Mouse (Mus musculus): Measurements from ENCODE around the gene Mcrip2. TPM values are rescaled to one million over a fixed set of nuclear protein-coding genes. Genes with fewer than 3 reads are reported as not detected.

Mcrip2 gene
- polyA plus RNA-seq, 1 experiment from 2014 or later, result 40.0 TPM

GRCm38 (mm10) chr17:25878611-25879180 is 10.1 kb upstream of the Mcrip2 start:
- Histone ChIP-seq H3K4me3 (ENCODE audit: low read length) (no peak overlapping the region), H3K9me3 (ENCODE audit: control insufficient read depth, low read length) (no peaks in the 10 kb centered on the region), H3K36me3 (ENCODE audit: control insufficient read depth, insufficient read depth, low read length) (peaks cover 36% of the 10 kb centered on the region), H3K9ac (ENCODE audit: low read depth, low read length) (no peak overlapping the region), H3K27me3 (ENCODE audit: control insufficient read depth, insufficient read depth, low read length) (no peaks in the 10 kb centered on the region), H3K4me2 (replicated peaks; ENCODE audit: low read depth, low read length) (no peak overlapping the region), H3K4me1 (ENCODE audit: control insufficient read depth, insufficient read depth, low read length) (peaks cover 33% of the 10 kb centered on the region), H3K27ac (ENCODE audit: low read depth, low read length) (no peak overlapping the region)
- no peak for ATAC-seq (ENCODE audit: low FRiP score, low TSS enrichment)
- WGBS, result 87% methylated on average over 19 of the region's 19 CpGs

GRCm38 (mm10) chr17:25877741-25878610 is 9.4 kb upstream of the Mcrip2 start:
- Histone ChIP-seq H3K27ac (ENCODE audit: low read depth, low read length) (no peak overlapping the region), H3K9me3 (ENCODE audit: control insufficient read depth, low read length) (no peaks in the 10 kb centered on the region), H3K4me1 (ENCODE audit: control insufficient read depth, insufficient read depth, low read length) (peaks cover 33% of the 10 kb centered on the region), H3K36me3 (ENCODE audit: control insufficient read depth, insufficient read depth, low read length) (peaks cover 29% of the 10 kb centered on the region), H3K27me3 (ENCODE audit: control insufficient read depth, insufficient read depth, low read length) (no peaks in the 10 kb centered on the region), H3K4me2 (replicated peaks; ENCODE audit: low read depth, low read length) (no peak overlapping the region), H3K4me3 (ENCODE audit: low read length) (no peak overlapping the region), H3K9ac (ENCODE audit: low read depth, low read length) (no peak overlapping the region)
- 93% methylated on average over 32 of the region's 32 CpGs for WGBS
- ATAC-seq (ENCODE audit: low FRiP score, low TSS enrichment), result no peak

- no peak overlapping the region for H3K4me2 ChIP-seq (replicated peaks; ENCODE audit: low read depth, low read length)
- ATAC-seq (ENCODE audit: low FRiP score, low TSS enrichment), result no peak
These were observed 8.5 kb upstream of the Mcrip2 start for GRCm38 (mm10) chr17:25877025-25877424.

GRCm38 (mm10) chr17:25876347-25876915 is 7.9 kb upstream of the Mcrip2 start:
- Histone ChIP-seq H3K9ac (ENCODE audit: low read depth, low read length) (peak overlapping the region; percentile 75), H3K9me3 (ENCODE audit: control insufficient read depth, low read length) (no peaks in the 10 kb centered on the region), H3K36me3 (ENCODE audit: control insufficient read depth, insufficient read depth, low read length) (peaks cover 17% of the 10 kb centered on the region), H3K4me3 (ENCODE audit: low read length) (peak overlapping the region; percentile 69), H3K27me3 (ENCODE audit: control insufficient read depth, insufficient read depth, low read length) (no peaks in the 10 kb centered on the region), H3K4me2 (replicated peaks; ENCODE audit: low read depth, low read length) (peak overlapping the region; percentile 73), H3K27ac (ENCODE audit: low read depth, low read length) (0 out of 2 replicates have a peak overlapping the region, but pooled peaks have one; percentile 1), H3K4me1 (ENCODE audit: control insufficient read depth, insufficient read depth, low read length) (peaks cover 30% of the 10 kb centered on the region)
- 63% methylated on average over 10 of the region's 10 CpGs for WGBS
- no peak for ATAC-seq (ENCODE audit: low FRiP score, low TSS enrichment)

More at GRCm38 (mm10) chr17:25877025-25877424, 8.5 kb upstream of the Mcrip2 start:
- Histone ChIP-seq H3K4me3 (ENCODE audit: low read length) (no peak overlapping the region), H3K9ac (ENCODE audit: low read depth, low read length) (no peak overlapping the region), H3K36me3 (ENCODE audit: control insufficient read depth, insufficient read depth, low read length) (peaks cover 20% of the 10 kb centered on the region), H3K27ac (ENCODE audit: low read depth, low read length) (no peak overlapping the region), H3K9me3 (ENCODE audit: control insufficient read depth, low read length) (no peaks in the 10 kb centered on the region), H3K4me1 (ENCODE audit: control insufficient read depth, insufficient read depth, low read length) (peaks cover 33% of the 10 kb centered on the region), H3K27me3 (ENCODE audit: control insufficient read depth, insufficient read depth, low read length) (no peaks in the 10 kb centered on the region)
- WGBS, result 95% methylated on average over 3 of the region's 3 CpGs

- peaks cover 22% of the 10 kb centered on the region for H3K4me1 ChIP-seq (ENCODE audit: control insufficient read depth, insufficient read depth, low read length)
- no peaks in the 10 kb centered on the region for H3K9me3 ChIP-seq (ENCODE audit: control insufficient read depth, low read length)
- H3K36me3 ChIP-seq (ENCODE audit: control insufficient read depth, insufficient read depth, low read length), result peaks cover 17% of the 10 kb centered on the region
- WGBS, result 1% methylated on average over 59 of the region's 59 CpGs
- H3K4me2 ChIP-seq (replicated peaks; ENCODE audit: low read depth, low read length), result peak overlapping the region; percentile 73
- peak overlapping the region; percentile 69 for H3K4me3 ChIP-seq (ENCODE audit: low read length)
- peak overlapping the region; percentile 75 for H3K9ac ChIP-seq (ENCODE audit: low read depth, low read length)
- peak overlapping the region; percentile 93 for H3K27ac ChIP-seq (ENCODE audit: low read depth, low read length)
- peak; percentile 91 for ATAC-seq (ENCODE audit: low FRiP score, low TSS enrichment)
- no peaks in the 10 kb centered on the region for H3K27me3 ChIP-seq (ENCODE audit: control insufficient read depth, insufficient read depth, low read length)
These were observed 6.9 kb upstream of the Mcrip2 start for GRCm38 (mm10) chr17:25875171-25876136.

- Histone ChIP-seq H3K4me3 (ENCODE audit: low read length) (peak within 1 kb of the TSS; percentile 69), H3K27me3 (ENCODE audit: control insufficient read depth, insufficient read depth, low read length) (no peaks in the 10 kb centered on the region), H3K36me3 (ENCODE audit: control insufficient read depth, insufficient read depth, low read length) (peaks cover 17% of the 10 kb centered on the region), H3K4me2 (replicated peaks; ENCODE audit: low read depth, low read length) (peak within 1 kb of the TSS; percentile 73), H3K27ac (ENCODE audit: low read depth, low read length) (peak within 1 kb of the TSS; percentile 93), H3K4me1 (ENCODE audit: control insufficient read depth, insufficient read depth, low read length) (peaks cover 16% of the 10 kb centered on the region; the same call in 1 of the 2 replicates), H3K9ac (ENCODE audit: low read depth, low read length) (peak within 1 kb of the TSS; percentile 75), H3K9me3 (ENCODE audit: control insufficient read depth, low read length) (no peaks in the 10 kb centered on the region)
- peak; percentile 72 for ATAC-seq (ENCODE audit: low FRiP score, low TSS enrichment)
- under 1% methylated on average over 25 of the region's 25 CpGs for WGBS
These were observed 6.2 kb upstream of the Mcrip2 start, which contains the start of gene Mettl26 for GRCm38 (mm10) chr17:25874721-25875170. Mettl26 (plus strand) TSS chr17:25875074.

GRCm38 (mm10) chr17:25874148-25874720 is 5.7 kb upstream of the Mcrip2 start:
- Histone ChIP-seq H3K4me2 (replicated peaks; ENCODE audit: low read depth, low read length) (peak overlapping the region; percentile 73), H3K4me1 (ENCODE audit: control insufficient read depth, insufficient read depth, low read length) (peaks cover 16% of the 10 kb centered on the region; the same call in 1 of the 2 replicates), H3K36me3 (ENCODE audit: control insufficient read depth, insufficient read depth, low read length) (peaks cover 17% of the 10 kb centered on the region), H3K9ac (ENCODE audit: low read depth, low read length) (peak overlapping the region; percentile 75; the same call in 1 of the 2 replicates), H3K27ac (ENCODE audit: low read depth, low read length) (peak overlapping the region; percentile 79), H3K4me3 (ENCODE audit: low read length) (peak overlapping the region; percentile 69), H3K27me3 (ENCODE audit: control insufficient read depth, insufficient read depth, low read length) (no peaks in the 10 kb centered on the region), H3K9me3 (ENCODE audit: control insufficient read depth, low read length) (no peaks in the 10 kb centered on the region)
- 5% methylated on average over 14 of the region's 14 CpGs for WGBS
- ATAC-seq (ENCODE audit: low FRiP score, low TSS enrichment), result 0 out of 2 replicates have a peak, but pooled peaks have one; percentile 9
